Mouse (Mus musculus) megakaryocyte, embryonic 14.5 days (primary cell): ENCODE results near the gene Map2.

ENCODE experiments used
- FLI1 ChIP-seq: IDR thresholded peaks from 2 replicates; pipeline ENCODE4 v1.6.1; 2012; ENCODE audit warnings: low read length, inconsistent platforms, mixed read lengths
- GATA1 ChIP-seq: IDR thresholded peaks from 3 replicates; pipeline ENCODE4 v1.6.1; 2012; ENCODE audit warnings: mixed read lengths, low read length, inconsistent platforms, borderline replicate concordance

DNA sequence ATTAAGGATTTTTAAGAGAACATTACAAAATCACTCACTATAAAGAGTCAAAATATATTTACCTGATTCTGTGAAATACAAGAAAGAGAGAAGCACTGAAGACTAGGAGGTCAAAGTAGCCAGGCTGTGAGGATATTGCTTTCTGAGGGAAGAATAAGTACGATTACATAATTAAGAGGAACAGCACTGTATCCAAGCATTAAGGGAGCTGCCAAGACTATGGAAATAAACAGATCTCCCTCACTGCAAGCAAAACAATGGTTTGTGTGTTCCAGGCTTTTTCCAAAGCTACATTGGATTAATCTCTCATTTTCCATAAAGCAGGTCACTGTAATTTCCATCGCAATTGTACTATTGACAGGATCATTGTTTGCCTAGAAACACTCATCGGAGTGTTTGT lies 307.7 kb downstream of the Map2 start:
- no peak for TF ChIP-seq GATA1
- TF ChIP-seq FLI1 = no peak
